Mouse (Mus musculus): ENCODE measurements at regions not wholly inside any gene's neighbourhood (a gene's known extent, or its start where the extent isn't known, plus 50 kb on each side); places are given as distances from the start of the nearest gene placed in this dataset.

DNA sequence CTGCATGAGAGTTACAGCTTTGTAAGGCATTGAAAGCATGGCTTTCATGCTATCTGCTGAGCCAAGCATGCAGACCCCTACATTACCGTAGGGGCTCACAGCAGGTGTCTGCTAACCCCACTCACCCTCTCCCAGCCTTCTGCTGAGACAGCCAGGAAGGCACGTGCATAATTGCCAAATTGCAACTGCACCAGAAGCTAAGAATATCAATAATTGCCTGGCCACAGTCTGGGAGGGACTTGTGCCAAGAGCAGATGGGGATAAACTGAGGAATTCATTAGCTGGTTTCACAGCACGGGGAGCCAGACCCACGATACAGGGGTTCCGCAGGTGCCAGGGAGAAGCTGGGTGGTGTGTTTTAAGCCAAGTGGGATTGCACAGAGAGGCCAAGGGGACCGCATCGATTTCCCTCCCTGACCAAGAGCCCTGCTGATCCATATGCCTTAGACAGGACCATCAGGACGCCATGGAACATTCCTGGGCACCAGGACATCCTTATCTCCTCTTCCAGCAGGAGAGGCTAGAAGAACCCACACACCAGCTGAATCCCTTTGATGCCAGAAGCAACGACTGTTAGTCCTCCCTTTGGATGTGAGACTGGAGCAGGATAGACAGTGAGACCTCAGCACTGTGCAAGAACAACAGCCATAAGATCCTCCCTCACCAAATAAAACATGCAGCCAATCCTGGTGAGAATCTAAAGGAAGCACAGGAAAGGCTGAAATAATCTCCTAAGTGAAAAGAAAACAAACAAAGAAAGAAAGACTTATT is 84.8 kb upstream of the Glrp1 start:
- TF ChIP-seq POLR2A (IDR thresholded peaks at IDR 0.05; ENCODE audit: insufficient read depth, low read depth, low read length) (no peak), CTCF (IDR thresholded peaks at IDR 0.05) (no peak)

Data from heart, adult 2 months (tissue).